Mouse (Mus musculus) heart, postnatal 0 days (tissue): ENCODE measurements at regions not wholly inside any gene's neighbourhood (a gene's known extent, or its start where the extent isn't known, plus 50 kb on each side); places are given as distances from the start of the nearest gene placed in this dataset.

Experiments used
- ATAC-seq: fragments of 200-750 bp; cut with Nextera tagmentation; 2 replicates; pipeline ENCODE4 v1.8.0; 2017; ENCODE audit warnings: low read depth, moderate number of reproducible peaks, moderate library complexity; ENCODE audit not compliant: insufficient read depth
- DNase-seq: peaks from one replicate; pipeline ENCODE4 v3.0.0-alpha.2; 2016; ENCODE audit warnings: low spot score
- H3K27ac ChIP-seq: fragments of 300-500 bp; sonication (generic); 2 replicates; pipeline ENCODE4 v1.5.1; 2014; ENCODE audit warnings: low read depth, mild to moderate bottlenecking
- H3K27me3 ChIP-seq: fragments of 300-500 bp; sonication (generic); 2 replicates; pipeline ENCODE4 v1.6.1; 2014; ENCODE audit warnings: low read length, mixed read lengths; ENCODE audit not compliant: control insufficient read depth, insufficient read depth
- H3K36me3 ChIP-seq: fragments of 300-500 bp; sonication (generic); replicated peaks from 2 replicates; pipeline ENCODE4 v1.6.1; 2014; ENCODE audit warnings: low read length, mixed read lengths; ENCODE audit not compliant: control insufficient read depth, insufficient read depth
- H3K4me1 ChIP-seq: fragments of 300-500 bp; sonication (generic); 2 replicates; pipeline ENCODE4 v1.6.1; 2014; ENCODE audit warnings: antibody characterized with exemption; ENCODE audit not compliant: control insufficient read depth, insufficient read depth
- H3K4me2 ChIP-seq: fragments of 300-500 bp; sonication (generic); 2 replicates; pipeline ENCODE4 v1.6.1; 2014; ENCODE audit warnings: low read depth, mild to moderate bottlenecking, low read length, moderate library complexity
- H3K4me3 ChIP-seq: fragments of 300-500 bp; sonication (generic); 2 replicates; pipeline ENCODE4 v1.5.1; 2014; ENCODE audit warnings: low read depth, low read length
- H3K9ac ChIP-seq: fragments of 300-500 bp; sonication (generic); replicated peaks from 2 replicates; pipeline ENCODE4 v1.6.1; 2014; ENCODE audit warnings: low read depth, low read length, mixed read lengths
- H3K9me3 ChIP-seq: fragments of 300-500 bp; sonication (generic); replicated peaks from 2 replicates; pipeline ENCODE4 v1.6.1; 2016; ENCODE audit warnings: low read length; ENCODE audit not compliant: control insufficient read depth
- CTCF ChIP-seq: IDR thresholded peaks from 2 replicates; pipeline ENCODE4 v1.5.1; 2016; ENCODE audit warnings: antibody characterized with exemption, control low read depth, low read depth
- EP300 ChIP-seq: IDR thresholded peaks from 2 replicates; pipeline ENCODE4 v1.6.1; 2016; ENCODE audit warnings: antibody characterized with exemption, low read depth
- WGBS: fragments of 180-500 bp; shearing (Covaris S2); extraction: QIAGEN DNeasy Blood & Tissue Kit; methylation state at CpG from one replicate; pipeline ENCODE4 v1.1.7; 2014; 5-methylcytosine and 5-hydroxymethylcytosine counted together

DNA sequence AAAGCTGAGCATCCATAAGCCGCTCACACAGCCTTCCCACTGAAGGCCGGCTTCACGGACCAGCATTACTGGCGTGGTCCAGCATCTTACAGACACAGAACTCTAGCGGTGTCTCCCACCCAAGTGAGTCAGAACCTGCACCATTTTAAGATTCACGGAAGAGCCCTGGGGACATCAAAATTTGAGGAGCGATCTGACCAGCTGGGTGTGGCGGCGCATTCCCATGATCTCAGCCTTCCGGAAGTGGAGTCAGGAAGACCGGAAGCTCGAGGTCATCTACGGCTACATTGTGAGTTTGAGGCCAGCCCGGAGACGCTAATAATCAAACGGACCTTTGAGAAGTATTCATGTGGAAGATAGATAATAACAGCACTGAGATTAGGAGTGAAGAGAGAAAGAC, 171.5 kb upstream of the Jmjd1c start:
- H3K36me3 ChIP-seq: no peaks in the 10 kb centered on the region
- H3K9ac ChIP-seq: no peak overlapping the region
- no peaks in the 10 kb centered on the region for H3K27me3 ChIP-seq
- peaks cover 37% of the 10 kb centered on the region for H3K4me1 ChIP-seq
- ATAC-seq (no peak), DNase-seq (no peak)
- H3K27ac ChIP-seq: no peak overlapping the region
- H3K9me3 ChIP-seq: no peaks in the 10 kb centered on the region
- H3K4me3 ChIP-seq: no peak overlapping the region
- WGBS: 80% methylated on average over 16 of the region's 16 CpGs
- TF ChIP-seq EP300 (no peak), CTCF (no peak)
- H3K4me2 ChIP-seq: no peak overlapping the region

DNA sequence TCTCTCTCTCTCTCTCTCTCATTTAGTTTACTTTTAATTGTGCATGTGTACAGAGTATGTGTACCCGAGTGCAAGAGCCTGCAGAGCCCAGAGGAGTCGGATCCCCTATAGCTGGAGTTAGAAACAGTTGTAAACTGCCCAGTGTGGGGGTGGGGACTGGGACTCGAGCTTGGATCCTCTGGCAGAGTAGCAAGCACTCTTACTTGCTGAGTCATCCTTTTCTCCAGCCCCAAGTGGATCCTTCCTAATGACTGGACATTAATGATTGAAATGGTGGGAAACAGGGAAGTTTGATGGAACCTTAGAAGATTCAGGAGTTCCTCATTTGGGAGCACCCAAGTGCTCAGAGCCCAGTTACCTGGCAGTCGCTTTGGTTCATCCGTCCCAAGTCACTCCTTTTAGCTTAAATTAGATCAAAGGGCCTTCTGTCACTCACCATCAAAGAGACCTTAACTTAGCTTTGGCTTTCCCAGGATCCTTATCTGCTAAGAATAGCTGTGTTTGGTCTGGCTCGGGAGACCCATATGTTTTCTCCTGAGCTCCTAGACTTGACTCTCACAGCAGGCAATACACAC, 170.3 kb upstream of the Jmjd1c start:
- 35% methylated on average over 6 of the region's 6 CpGs for WGBS
- no peak for ATAC-seq
- Histone ChIP-seq H3K27me3 (no peaks in the 10 kb centered on the region), H3K4me1 (peaks cover 31% of the 10 kb centered on the region), H3K27ac (no peak overlapping the region), H3K4me3 (no peak overlapping the region), H3K9ac (no peak overlapping the region), H3K4me2 (no peak overlapping the region), H3K9me3 (no peaks in the 10 kb centered on the region), H3K36me3 (no peaks in the 10 kb centered on the region)
- TF ChIP-seq EP300 (no peak), CTCF (no peak)
- no peak for DNase-seq

DNA sequence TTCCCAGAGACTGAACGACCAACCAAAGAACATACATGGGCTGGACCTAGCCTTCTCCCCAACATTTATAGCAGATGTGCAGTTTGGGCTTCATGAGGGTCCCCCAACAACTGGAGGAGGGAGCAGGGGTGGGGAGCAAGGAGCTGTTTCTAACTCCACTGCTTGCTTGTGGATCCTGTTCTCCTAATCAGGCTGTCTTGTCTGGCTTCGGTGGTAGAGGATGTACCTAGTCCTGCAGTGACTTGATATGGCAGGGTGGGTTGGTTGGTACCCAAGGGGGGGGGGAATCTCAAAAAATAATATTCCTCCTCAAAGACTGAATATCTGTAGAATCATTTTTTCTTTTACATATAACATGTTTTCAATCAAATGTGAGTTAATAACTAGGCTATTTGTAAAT, 168.3 kb upstream of the Jmjd1c start:
- H3K4me2 ChIP-seq: no peak overlapping the region
- no peaks in the 10 kb centered on the region for H3K36me3 ChIP-seq
- H3K9ac ChIP-seq: no peak overlapping the region
- ATAC-seq (no peak), DNase-seq (no peak)
- H3K27me3 ChIP-seq: no peaks in the 10 kb centered on the region
- H3K9me3 ChIP-seq: no peaks in the 10 kb centered on the region
- no peak overlapping the region for H3K4me3 ChIP-seq
- H3K27ac ChIP-seq: no peak overlapping the region
- peaks cover 14% of the 10 kb centered on the region for H3K4me1 ChIP-seq
- TF ChIP-seq CTCF: no peak
- no peak for TF ChIP-seq EP300
- WGBS: 78% methylated on average over 2 of the region's 2 CpGs

DNA sequence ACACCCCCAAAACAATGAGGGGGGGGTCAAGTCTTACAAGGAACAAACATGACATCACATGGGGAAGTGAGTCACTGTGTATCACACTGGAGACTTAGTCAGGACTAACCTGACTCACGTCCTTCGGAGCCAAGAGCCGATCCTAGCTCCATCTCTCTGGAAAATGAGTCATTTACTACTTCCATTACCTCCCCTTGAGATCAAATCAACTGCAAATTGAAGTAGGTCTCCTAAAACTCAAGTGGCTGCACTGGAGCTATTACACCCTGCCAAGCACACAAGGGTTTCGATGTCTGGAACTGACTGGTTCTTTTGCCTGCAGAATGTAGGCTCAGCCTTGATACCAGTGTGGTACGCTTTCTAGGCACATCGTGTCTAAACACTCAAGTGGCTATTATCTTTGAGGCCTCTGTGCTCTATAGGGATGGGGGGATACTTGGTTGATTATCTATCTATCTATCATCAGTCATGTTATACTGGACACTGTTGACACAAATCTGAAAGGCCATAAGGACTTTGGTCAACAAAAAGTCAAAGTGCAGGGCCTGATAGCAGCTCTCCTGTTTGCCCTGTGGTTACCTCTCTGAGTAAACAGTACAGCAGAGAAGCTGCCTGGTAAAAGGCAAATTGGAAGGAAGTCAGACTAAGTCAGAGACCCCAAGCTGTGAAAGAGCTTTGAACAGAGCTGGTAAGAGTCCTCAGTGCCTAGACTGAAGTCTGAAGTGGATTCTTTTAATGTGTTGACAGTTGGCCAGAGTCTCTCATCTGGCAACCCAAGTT, 167.5 kb upstream of the Jmjd1c start:
- Histone ChIP-seq H3K36me3 (no peaks in the 10 kb centered on the region), H3K27me3 (no peaks in the 10 kb centered on the region), H3K4me2 (no peak overlapping the region), H3K4me3 (no peak overlapping the region), H3K4me1 (peaks cover 12% of the 10 kb centered on the region), H3K9ac (no peak overlapping the region), H3K9me3 (no peaks in the 10 kb centered on the region), H3K27ac (peak overlapping the region; percentile 44; the same call in 1 of the 2 replicates)
- DNase-seq (peak; percentile 39), ATAC-seq (peak; percentile 10; the same call in 1 of the 2 replicates)
- TF ChIP-seq CTCF (no peak), EP300 (no peak)
- 32% methylated on average over 6 of the region's 6 CpGs for WGBS

DNA sequence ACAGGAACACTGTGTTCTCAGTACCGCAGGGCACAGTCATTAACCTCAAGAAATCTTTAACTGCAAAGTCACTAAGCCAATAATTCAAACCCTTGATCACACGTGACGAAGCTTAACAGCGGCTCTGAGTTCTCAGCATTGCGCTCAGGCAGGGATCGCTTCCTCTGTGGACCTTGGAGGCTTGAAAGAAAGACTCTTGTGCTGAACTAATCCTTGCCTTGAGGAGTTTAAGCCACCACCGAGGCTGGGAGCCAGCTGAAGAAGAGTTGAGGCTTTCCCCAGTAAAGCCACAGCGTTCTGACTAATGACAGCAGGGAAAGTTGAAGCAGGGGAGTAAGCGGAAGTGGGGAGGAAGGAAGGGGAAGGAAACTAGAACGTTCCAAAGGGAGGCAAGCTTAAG, 165.4 kb upstream of the Jmjd1c start:
- 0 out of 2 replicates have a peak overlapping the region, but pooled peaks have one; percentile 32 for H3K27ac ChIP-seq
- no peaks in the 10 kb centered on the region for H3K36me3 ChIP-seq
- no peak overlapping the region for H3K4me3 ChIP-seq
- no peak for ATAC-seq
- DNase-seq: no peak
- H3K9ac ChIP-seq: no peak overlapping the region
- H3K4me2 ChIP-seq: no peak overlapping the region
- no peaks in the 10 kb centered on the region for H3K9me3 ChIP-seq
- no peaks in the 10 kb centered on the region for H3K27me3 ChIP-seq
- TF ChIP-seq CTCF (no peak), EP300 (no peak)
- peaks cover 12% of the 10 kb centered on the region for H3K4me1 ChIP-seq
- WGBS: 69% methylated on average over 10 of the region's 10 CpGs
